Mouse (Mus musculus): ENCODE results near the gene Slc25a21.

The Slc25a21 gene

DNA sequence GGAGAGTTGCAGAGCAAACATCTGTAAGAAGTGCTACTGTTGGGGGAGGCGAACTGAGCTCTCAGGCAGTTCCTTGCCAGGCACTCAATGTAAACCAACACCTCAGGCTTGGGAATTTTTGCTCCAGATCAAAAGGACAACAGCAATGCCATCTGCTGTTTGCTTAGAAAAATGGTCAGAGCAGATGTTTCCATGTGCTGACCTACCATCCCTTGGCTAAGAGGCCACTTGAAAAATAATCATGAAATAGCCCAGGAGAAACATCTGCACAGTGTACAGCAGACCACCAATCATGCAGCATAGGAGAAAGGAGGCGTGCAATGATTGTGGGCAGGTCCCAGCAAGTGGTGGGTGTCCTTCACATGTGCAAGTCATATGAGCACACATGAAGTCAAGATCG is 180.9 kb downstream of the Slc25a21 start:
- no peak for DNase-seq

DNA sequence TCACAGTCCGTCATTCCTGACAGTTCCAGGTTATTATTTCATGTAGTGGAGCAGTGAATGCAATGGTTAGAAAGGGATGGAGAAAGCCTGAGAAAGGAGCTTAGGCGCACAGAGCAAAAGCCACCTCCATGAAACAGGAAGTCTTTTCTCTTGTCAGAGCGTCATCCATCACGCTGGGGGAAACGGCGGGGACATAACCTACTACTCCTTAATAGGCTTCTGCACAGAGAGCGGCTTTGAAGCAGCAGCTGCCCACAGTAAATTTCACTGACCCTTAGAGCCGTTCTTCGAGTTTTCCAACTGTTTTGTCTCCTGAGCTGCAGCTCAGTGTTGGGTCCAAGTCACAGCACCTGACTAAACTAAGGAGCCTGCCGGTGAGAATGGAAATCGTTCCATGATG is 188.3 kb downstream of the Slc25a21 start:
- no peak for DNase-seq

DNA sequence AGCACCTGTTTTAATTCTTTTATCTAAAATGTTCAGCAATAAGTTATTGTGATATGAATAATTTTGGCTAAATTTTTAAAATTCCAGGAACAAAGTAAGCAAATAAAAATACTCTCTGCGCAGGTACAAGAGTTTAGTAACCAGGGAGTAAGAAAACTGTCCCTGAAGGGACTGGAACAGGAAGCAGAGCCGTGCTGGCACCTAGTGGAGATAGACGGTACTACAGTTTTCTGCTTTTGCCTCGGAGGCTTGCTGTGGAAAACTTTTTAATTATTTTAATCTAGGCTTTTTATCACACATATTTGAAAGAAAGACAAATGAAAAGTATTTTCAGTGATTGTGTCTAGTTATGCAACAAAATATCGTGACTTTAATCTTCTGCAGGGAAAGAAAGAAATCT is 211.2 kb downstream of the Slc25a21 start:
- peak; percentile 7 to 46 for DNase-seq

DNA sequence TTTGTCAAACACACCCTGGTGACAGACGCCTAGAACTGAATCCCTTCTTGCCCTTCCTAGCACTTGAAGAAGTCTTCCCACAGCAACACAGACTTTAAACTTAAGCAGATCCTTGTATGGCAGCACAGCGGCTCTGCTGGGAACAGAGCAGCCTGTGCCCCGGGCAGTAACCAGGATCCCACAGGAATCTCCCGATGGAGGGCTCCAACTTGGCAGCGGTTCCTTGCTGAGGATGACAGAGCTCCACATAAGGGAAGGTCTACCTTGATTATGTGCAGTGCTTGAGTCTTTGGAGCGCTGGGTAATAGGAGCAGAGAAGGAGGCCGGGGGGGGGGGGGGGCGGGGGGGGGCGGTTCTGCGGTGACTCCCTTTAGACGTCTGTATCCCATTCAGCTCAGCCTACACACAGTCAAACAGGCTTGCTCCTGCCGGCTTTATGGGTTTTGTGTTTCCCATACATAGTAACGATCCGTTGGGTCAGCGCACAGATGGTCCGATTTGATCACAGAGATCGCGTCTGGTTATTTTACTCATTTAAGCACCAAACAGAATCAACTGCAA is 215.1 kb downstream of the Slc25a21 start:
- no peak for DNase-seq

DNA sequence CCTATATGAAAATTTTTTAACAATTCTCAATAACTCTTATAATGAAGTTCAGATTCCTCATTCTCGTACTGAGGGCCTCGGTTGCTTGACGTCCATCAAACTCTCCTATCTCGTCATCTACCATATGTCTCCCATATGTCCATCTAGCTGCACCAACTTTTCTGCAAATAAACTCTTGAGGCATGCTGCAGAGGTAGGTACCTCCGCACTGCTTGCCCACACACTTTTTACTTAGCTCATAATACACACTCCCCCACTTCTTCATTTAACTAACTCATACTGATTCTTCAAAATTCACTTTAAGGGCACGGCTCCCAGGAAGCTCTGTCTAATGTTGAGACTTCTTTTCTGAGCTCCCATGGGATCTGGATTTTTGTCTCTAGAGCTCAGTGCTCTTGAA is 222.0 kb downstream of the Slc25a21 start:
- DNase-seq: no peak

DNA sequence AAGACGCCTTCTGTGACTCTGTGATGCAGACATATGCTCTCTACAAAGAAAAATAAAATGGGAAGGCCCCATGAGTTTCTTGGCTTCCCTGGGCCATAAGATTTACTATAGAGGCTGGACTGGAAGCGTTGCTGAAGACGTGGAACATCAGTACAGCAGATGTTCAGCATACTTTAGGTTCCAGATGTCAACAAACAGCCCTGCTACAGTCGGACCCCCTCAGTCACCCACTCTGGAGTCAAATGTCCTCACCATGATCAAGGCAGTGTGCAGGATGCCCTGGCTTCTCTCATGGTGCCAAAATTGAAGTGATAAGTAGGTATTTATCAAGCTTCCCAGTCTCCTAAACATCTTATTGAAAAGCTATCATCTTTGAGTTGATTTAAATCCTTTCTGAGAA is 234.0 kb downstream of the Slc25a21 start:
- no peak for DNase-seq

DNA sequence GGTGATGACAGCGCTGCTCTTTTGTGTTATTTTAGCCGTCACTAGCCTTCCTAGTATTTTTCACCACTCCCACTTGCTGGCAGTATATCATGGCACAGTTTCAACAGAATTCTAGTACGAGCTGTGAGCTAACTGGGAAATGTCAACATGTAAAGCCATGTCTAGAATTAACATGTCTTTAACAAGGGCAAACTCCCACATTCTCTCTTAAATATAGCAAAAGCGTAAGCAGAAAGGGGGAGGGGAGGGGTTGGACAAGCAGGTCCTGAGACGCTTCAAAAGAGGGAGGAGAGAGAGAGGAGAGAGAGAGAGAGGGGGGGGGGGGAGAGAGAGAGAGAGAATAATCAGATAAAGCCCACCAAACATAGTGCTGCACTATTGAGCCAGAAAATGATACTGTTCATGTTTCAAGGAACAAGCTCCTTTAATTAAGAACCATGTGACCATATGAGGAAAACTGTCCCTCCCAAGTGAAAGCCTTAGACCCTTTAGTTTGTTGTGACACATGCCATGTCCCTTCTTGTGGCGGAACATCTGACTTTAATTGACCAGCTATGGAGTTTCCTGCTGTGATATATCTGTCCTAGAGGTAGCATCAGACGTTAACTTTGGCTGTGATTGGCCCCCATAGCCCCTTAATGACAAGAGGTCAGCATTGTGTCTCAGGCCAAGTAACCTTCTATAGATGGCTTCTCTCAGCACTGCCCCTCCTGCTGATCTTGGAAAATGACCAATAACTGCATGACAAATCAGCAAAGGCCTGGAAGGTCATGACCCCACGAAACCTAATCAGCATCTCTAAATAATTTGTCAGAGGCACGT is 237.8 kb downstream of the Slc25a21 start:
- no peak for DNase-seq

DNA sequence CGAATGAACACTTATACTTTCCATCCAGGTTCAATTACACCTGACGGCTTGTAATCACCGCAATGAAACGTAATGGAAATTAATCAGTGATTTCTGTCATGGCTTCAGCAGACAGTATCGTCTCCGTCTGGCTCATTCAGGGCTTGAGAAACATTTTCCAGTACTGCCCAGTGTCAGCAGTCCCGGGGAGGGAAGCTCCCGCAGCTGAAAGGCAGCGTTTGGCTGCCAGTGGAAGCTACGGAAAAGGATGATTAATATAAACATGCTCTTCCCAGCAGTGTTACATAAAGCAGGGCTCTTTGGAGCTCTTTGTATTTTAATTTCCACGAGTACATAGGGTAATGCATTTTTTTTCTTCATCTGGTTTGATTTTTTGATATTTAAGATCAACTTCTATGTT is 239.0 kb downstream of the Slc25a21 start:
- no peak for DNase-seq

DNA sequence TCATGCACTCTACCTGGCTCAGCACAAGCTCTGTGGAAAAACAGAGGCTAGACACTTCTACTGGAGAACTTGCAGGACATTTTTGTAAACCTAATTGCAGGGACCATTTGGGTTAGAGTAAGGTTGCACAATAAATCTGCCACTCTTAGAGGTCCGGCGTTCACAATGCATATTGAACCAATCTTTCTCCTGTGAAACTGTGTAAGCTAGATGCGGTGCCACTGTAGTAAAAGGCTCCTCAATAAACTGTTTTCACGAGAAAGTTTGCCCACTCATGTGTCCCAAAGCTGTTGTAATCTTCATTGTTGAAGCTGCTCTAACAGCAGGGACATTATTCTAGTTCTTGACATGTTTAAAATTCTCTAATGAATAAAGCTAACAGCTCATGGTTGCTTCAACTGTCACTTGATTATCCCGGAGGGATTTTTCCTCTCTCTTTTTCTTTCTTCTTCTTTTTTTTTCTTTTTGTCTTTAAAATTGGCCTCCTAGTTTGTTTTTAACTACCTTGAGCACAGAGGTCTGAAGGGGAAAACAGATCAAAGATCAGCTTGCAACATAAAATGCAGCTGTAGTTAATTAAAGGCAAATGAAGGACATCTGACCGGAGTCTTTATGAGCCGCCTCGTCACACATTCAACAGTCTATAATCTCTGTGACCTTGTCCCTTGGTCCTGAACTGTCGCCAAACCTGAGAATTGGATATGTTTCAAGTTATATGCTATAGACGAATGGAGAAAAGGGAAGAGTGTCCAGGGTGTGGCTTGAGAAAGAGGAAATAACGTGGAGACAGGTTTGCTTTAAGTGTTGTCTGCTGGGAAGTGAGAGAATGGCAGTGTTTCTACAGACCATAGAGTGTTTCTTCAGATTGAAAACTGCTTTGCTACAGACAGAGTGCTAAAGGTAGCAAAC is 245.3 kb downstream of the Slc25a21 start:
- DNase-seq: no peak

DNA sequence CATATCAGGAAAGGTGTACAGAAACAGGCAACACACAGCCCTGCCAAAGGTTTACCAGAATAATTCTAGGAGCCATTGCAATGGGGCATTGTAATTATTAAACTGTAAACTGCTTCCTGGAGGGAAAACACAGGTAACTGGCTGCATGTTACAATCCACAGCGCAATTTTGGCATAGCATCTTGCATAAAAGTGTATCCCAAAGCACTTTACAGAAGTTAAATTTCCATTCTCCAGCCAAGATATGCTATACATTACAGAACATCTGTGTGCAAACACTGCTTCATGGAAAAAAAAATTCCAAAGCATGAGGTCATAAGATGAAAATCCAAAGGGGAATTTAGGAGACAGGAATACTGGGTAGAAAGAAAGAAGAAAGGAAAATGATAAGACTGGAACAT is 253.0 kb downstream of the Slc25a21 start:
- DNase-seq: no peak

DNA sequence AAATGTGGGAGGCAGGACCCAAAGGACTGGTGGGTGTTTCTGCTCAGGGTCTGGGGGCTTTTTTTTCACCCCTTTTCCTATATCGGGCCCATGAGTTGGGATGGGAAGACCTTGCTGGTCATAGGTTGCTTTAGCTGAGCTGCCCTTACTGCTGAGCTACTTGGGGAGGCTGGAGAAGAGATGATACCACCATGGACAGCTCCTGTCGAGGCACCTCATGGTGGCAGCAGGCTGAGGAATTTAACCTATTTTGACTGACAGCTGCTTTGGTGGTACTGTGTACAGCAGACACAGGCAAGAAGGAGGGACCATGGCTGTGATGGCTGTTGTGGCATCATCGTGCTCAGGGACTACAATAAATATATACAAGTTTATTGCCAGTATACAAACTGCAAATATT is 256.4 kb downstream of the Slc25a21 start:
- no peak for DNase-seq

DNA sequence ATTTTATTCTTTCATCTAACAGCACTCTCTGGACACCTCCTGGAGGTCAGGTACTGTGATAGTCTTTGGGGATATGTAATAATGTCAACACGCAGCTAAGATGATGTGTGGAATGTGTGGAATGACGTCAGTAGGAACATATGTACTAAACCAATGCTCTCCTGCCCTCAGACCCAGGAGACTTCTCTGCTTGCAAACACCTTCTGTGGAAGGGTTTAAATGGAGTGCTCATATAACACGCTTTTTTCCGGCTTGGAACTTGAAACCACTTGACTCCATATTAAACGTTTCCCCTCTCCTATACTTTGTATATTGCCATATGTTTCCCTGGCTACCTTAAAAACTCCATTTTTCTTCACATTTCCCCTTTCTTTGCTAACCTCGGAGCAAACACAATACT is 279.1 kb downstream of the Slc25a21 start:
- DNase-seq: no peak

DNA sequence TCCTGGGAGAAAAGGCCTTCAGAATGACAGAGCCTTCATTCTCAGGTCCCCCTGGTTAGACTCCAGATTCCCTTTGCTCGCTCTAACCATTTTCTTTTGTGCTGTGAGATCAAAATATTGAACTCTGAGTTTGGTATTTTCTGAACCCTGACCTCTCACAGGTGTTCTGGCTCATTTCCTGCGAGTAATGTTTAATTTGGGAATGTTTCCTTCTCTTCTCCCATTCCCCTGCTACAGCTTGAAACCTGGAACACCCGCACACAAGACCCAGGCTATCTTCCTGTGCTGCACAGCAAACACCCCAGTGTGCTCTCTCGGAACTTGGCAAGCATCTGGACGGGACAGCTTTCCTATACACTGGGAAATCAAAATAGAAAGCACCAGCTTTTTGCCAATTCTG is 290.8 kb downstream of the Slc25a21 start:
- no peak for DNase-seq

DNA sequence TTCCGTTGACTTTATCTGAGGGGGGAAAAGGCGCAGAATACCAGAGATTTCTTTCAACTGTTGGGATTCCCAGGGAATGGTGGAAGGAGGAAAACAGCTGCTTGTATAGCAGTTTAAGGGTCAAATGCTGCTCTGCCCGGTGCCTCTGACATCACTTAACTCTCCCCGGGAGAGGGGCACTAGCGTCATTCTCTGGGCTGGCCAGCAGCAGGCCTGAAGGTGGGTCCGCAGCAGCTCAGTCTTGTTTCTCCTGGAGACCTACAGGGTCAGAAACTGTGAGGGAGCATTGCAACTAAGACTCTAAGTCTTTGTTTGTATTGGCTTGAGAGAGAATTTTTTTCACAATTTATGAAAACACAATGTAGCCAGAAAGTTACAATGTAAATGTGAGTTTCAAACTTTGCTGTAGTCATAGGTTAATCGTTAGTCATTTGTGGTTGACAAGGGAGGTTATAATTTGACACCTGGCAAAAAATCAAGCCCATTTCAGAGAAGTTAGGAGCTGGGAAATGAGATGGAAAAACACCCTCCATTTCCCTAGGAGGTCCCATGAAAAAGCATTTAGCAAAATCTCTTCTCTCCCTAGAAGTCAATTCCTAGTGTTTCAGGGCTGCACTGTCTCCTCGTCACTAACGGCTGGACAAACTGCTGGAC is 291.5 kb downstream of the Slc25a21 start:
- DNase-seq: no peak

DNA sequence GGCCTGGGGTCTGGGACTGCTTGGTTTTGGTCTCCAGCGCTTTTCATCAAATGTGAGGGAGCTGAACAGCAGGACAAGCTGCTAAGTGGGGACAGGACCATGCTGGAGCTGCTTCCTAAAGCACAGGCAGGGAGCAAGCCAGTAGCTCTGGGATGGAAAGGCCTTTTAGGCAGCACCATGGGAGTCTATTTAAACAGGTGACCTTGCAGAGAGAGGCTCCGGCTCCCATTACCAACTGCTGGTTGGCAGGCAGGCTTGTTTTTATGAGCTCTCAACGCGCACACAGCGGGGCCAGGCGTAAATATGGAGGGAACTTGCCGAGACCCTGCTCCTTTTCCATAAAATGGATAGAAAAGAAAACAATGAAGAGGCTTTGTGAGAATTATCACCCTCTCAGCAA is 292.1 kb downstream of the Slc25a21 start:
- no peak for DNase-seq

DNA sequence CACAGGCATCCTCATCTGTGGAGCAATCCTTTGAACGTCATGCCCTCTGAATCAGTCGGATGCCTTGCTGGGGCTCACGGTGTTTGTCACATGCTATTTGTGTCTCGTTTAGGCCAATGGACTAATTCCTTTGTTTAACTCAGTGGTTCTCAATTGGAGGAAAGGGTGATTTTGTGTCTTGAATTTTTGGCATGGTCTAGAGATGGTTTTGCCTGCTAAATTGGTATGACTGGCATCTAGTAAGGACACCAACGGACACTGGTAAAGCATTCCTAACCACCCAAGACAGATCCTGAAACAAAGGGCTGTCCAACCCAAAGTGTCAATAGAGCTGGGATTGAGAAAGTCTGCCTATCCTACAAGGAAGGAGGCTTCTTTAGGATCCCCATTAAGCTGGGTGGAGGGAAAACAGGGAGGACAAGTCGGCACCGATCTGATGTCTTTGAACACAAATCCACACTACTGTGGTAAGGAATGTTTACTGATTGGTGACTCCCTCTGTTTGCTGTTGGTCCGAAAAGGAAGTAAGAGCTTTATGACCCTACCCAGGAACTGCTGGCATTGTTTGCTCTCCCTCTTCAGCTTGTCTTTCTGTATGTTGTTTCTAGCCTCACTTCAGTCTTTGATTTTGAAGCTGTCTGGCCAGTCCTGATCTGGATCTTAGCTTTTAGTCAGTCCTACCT is 294.4 kb downstream of the Slc25a21 start:
- peak in 1 of 2 experiments; percentile 3 for DNase-seq

DNA sequence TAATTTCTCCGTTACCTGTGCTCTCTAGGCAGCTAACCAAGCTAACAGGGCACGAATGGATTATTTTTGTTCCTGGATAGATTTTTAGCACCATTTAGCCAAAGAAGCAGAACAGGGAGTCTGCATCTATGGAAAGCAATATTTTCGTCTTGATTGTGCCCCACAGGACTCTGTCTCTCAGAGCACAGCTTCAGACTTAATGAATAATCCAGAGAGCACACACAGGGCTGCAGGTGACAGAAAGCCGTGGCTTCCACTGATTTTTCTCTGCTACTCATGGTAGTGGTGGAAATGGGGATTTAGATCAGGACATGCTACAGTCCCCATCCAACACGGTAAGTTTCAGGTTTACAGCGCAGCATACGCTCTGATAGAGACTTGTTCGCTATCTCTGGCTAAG is 299.3 kb downstream of the Slc25a21 start:
- no peak for DNase-seq

DNA sequence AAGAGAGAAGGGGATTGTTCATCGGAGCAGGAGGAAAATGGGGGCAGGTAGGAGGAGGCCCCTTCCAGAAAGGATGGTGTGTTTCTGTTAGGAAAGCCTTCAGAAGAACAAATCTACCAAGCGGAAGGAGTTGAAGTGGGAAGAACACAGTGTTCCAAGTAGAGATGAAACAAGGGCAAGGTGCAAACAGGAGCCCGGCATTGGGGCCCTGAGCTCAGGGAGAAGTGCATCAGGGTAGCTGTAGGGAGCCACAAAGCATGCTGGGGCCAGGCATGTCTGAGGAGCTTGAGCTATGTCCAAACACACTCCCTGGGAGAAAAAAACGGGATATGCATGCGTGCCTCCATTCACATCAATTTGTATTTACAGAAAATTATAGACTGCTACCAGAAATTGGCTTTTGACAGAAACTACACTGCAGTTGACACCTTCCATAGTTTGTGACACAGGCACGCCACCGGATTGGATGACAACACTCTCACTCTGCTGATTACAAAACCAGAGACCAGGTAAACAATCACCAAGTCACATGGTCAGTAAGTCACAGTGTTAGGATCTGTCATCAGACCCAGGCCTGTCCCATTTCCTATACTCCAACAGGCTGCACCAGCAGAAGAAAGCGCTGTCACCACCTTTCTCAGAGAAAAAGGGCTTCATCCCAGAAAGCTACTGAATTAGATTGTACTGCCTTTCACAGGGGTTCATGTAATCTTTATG is 299.9 kb downstream of the Slc25a21 start:
- no peak for DNase-seq

DNA sequence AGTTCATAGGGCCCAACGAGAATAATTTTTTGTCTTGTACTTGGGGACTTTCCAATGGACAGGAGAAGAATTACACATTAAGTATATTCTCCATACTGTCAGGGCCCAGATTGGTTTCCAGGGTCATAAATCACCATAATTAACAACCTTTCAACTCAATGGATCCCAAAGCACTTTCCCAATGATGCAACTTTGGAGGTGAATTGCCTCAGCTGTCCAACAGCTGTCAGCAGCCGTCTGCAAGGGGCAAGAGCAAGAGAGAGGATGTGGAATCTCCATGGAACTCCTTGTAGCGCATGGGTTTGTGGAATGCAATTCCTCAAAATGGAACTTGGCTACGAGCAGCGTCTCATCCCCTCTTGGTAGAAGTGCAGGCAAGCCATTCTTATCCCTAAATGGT is 302.3 kb downstream of the Slc25a21 start:
- no peak for DNase-seq

DNA sequence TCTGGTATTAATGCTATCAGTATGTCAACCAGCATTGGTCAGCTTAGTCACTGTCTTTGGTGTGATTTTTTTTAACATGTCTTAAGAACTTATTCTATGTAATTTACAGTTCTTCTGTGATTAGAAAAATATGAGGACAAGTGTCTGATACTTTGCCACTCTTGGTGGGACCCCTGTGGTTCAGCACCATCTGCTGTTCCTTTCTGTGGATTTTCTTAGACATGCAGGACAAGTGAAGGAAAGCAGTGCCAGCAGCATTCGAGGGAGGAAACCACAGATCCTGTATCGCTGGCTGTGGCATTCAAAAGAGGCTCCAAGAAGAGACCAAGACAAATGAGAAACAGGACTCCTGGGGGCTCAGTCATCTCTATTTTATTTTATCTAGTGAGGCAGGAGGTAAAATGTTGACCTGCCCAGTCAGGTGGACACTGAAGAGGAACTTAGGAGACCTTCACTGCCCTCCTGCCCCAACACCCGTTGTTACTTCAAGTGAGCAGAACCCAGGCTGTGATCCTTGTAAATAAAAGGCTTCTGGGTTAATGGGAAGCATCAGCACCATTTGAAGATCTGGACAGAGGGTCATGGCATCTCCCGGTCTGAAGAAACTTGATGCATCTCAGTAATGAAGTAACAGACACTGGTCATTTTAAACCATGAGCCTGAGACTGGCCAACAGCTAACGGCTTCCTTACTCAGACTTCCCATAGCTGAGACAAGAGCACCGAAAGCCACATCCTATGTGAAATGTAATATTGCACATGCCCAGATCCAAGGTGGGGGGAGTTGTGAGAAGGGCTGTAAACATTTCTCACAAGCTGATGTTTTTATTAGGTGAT is 306.2 kb downstream of the Slc25a21 start:
- DNase-seq: no peak

DNA sequence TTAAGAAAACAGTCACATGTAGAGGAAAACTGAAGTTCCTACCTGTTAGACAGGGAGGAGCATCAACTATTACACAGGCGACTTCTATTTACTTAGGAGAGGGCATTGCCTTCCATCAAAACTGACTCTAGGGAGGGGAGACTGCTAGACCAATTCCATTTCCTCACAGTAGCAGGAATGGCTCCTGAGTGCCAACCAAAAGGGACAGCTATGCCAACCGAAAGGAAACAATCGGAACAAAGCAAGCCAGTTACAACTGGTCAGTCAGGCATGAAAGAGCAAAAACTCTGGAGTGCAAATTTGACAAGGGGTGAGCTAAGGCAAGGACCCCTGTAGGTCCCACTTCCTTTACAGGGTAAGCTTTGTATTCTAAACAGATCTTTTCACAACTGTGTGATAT is 319.5 kb downstream of the Slc25a21 start:
- DNase-seq: no peak
